Mouse (Mus musculus): Measurements from ENCODE around the gene Rab4a. TPM values are rescaled to one million over a fixed set of nuclear protein-coding genes. Genes with fewer than 3 reads are reported as not detected.

The Rab4a gene
- polyA plus RNA-seq, 1 experiment from 2014 or later, result 32.1 TPM

GRCm38 (mm10) chr8:123880821-123881350 is 75.1 kb downstream of the Rab4a start:
- Histone ChIP-seq H3K36me3 (ENCODE audit: insufficient read depth, low read length) (no peaks in the 10 kb centered on the region), H3K9me3 (ENCODE audit: low read length) (no peaks in the 10 kb centered on the region), H3K4me2 (replicated peaks; ENCODE audit: low read depth, low read length) (no peak overlapping the region), H3K27ac (ENCODE audit: low read length) (no peak overlapping the region), H3K4me3 (ENCODE audit: low read depth, low read length) (no peak overlapping the region), H3K27me3 (replicated peaks; ENCODE audit: insufficient read depth, low read length) (0 out of 2 replicates have a peak, but pooled peaks cover 3% of the 10 kb centered on the region), H3K4me1 (ENCODE audit: insufficient read depth, low read depth, low read length) (peaks cover 3% of the 10 kb centered on the region; the same call in 1 of the 2 replicates), H3K9ac (replicated peaks; ENCODE audit: low read depth) (no peak overlapping the region)
- 17% methylated on average over 4 of the region's 4 CpGs for WGBS
- no peak for DNase-seq (ENCODE audit: low spot score)
- TF ChIP-seq EP300 (IDR thresholded peaks at IDR 0.05), result no peak
- peak; percentile 13; the same call in 1 of the 2 replicates for TF ChIP-seq CTCF (IDR thresholded peaks at IDR 0.05)
- no peak for ATAC-seq

GRCm38 (mm10) chr8:123882412-123882811 is 76.6 kb downstream of the Rab4a start:
- 62% methylated on average over 2 of the region's 2 CpGs for WGBS
- Histone ChIP-seq H3K9me3 (ENCODE audit: low read length) (no peaks in the 10 kb centered on the region), H3K27ac (ENCODE audit: low read length) (no peak overlapping the region), H3K27me3 (replicated peaks; ENCODE audit: insufficient read depth, low read length) (0 out of 2 replicates have a peak, but pooled peaks cover 3% of the 10 kb centered on the region), H3K4me2 (replicated peaks; ENCODE audit: low read depth, low read length) (no peak overlapping the region), H3K4me1 (ENCODE audit: insufficient read depth, low read depth, low read length) (peaks cover 3% of the 10 kb centered on the region; the same call in 1 of the 2 replicates), H3K9ac (replicated peaks; ENCODE audit: low read depth) (no peak overlapping the region), H3K36me3 (ENCODE audit: insufficient read depth, low read length) (no peaks in the 10 kb centered on the region), H3K4me3 (ENCODE audit: low read depth, low read length) (no peak overlapping the region)
- DNase-seq (ENCODE audit: low spot score) (no peak), ATAC-seq (no peak)
- TF ChIP-seq EP300 (IDR thresholded peaks at IDR 0.05) (no peak), CTCF (IDR thresholded peaks at IDR 0.05) (no peak)

DNA sequence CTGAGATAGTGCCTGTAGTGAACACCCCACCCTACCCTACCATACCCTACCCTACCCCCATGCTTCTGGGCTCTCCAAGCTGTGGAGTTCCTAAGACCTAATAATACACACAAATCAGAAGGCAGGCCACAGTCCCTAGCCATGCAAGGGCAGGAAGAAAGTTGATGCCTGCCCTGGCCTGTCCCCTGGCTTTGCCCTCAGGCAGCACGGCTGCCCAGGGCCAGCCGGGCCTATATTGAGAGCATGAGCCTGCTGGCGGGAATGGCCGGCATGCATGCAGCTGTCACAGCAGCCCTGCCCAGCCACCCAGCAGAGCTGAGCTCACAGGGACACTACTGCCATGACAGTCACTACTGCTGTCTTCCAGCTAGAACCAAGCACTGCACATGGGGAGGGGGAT is 77.3 kb downstream of the Rab4a start:
- no peak overlapping the region for H3K4me2 ChIP-seq (replicated peaks; ENCODE audit: low read depth, low read length)
- no peak for ATAC-seq
- no peak for DNase-seq (ENCODE audit: low spot score)
- TF ChIP-seq EP300 (IDR thresholded peaks at IDR 0.05) (no peak), CTCF (IDR thresholded peaks at IDR 0.05) (no peak)
- no peaks in the 10 kb centered on the region for H3K36me3 ChIP-seq (ENCODE audit: insufficient read depth, low read length)
- H3K9me3 ChIP-seq (ENCODE audit: low read length), result no peaks in the 10 kb centered on the region
- no peak overlapping the region for H3K27ac ChIP-seq (ENCODE audit: low read length)
- H3K4me1 ChIP-seq (ENCODE audit: insufficient read depth, low read depth, low read length), result peaks cover 3% of the 10 kb centered on the region; the same call in 1 of the 2 replicates
- H3K4me3 ChIP-seq (ENCODE audit: low read depth, low read length), result no peak overlapping the region
- H3K9ac ChIP-seq (replicated peaks; ENCODE audit: low read depth), result no peak overlapping the region
- 0 out of 2 replicates have a peak, but pooled peaks cover 3% of the 10 kb centered on the region for H3K27me3 ChIP-seq (replicated peaks; ENCODE audit: insufficient read depth, low read length)
- WGBS, result 69% methylated on average over 4 of the region's 4 CpGs

Other genes starting within 250 kb of the Rab4a start
- gene Rhou, start 152.1 kb upstream of the Rab4a start, polyA plus RNA-seq (2015; fragmentation: Nextera tagmentation; extraction: Ambion mirVana), result 5.8 and 8.7 TPM in 2 replicates
- gene Ccsap, start 54.2 kb downstream of the Rab4a start, polyA plus RNA-seq (2015; fragmentation: Nextera tagmentation; extraction: Ambion mirVana), result 1.2 and 1.3 TPM in 2 replicates
- 12.6 and 18.0 TPM in 2 replicates for gene Acta1, start 88.8 kb downstream of the Rab4a start, polyA plus RNA-seq (2015; fragmentation: Nextera tagmentation; extraction: Ambion mirVana)
- 10.8 and 12.3 TPM in 2 replicates for gene Nup133, start 143.3 kb downstream of the Rab4a start, polyA plus RNA-seq (2015; fragmentation: Nextera tagmentation; extraction: Ambion mirVana)
- gene Abcb10, start 177.1 kb downstream of the Rab4a start, polyA plus RNA-seq (2015; fragmentation: Nextera tagmentation; extraction: Ambion mirVana), result 10.4 and 11.0 TPM in 2 replicates
- 17.8 and 18.6 TPM in 2 replicates for gene Taf5l, start 215.4 kb downstream of the Rab4a start, polyA plus RNA-seq (2015; fragmentation: Nextera tagmentation; extraction: Ambion mirVana)
- 0.88 and 1.1 TPM in 2 replicates for gene Urb2, start 215.5 kb downstream of the Rab4a start, polyA plus RNA-seq (2015; fragmentation: Nextera tagmentation; extraction: Ambion mirVana)

All from lung, postnatal 0 days (tissue).